Mouse (Mus musculus): ENCODE measurements around the gene Olfr750. TPM values are rescaled to one million over a fixed set of nuclear protein-coding genes. Genes with fewer than 3 reads are reported as not detected.

Olfr750 gene
- polyA plus RNA-seq, 1 experiment: 0.77 TPM

GRCm38 (mm10) chr14:51087762-51088161 is 13.5 kb upstream of the Olfr750 start:
- H3K36me3 ChIP-seq (ENCODE audit: control insufficient read depth, insufficient read depth, low read length): no peaks in the 10 kb centered on the region
- no peak overlapping the region for H3K4me3 ChIP-seq (ENCODE audit: control insufficient read depth, low read depth, low read length)
- no peak for TF ChIP-seq POLR2A (IDR thresholded peaks at IDR 0.05; ENCODE audit: control insufficient read depth, low read depth, low read length)
- TF ChIP-seq CTCF (IDR thresholded peaks at IDR 0.05; ENCODE audit: control insufficient read depth, insufficient read depth, insufficient replicate concordance, low read depth, low read length): no peak
- H3K27me3 ChIP-seq (ENCODE audit: control insufficient read depth, insufficient read depth, low read length): no peaks in the 10 kb centered on the region
- H3K4me1 ChIP-seq (ENCODE audit: control insufficient read depth, insufficient read depth, low read length): peaks cover 12% of the 10 kb centered on the region
- H3K27ac ChIP-seq (ENCODE audit: control insufficient read depth, insufficient read depth, low read depth, low read length): no peak overlapping the region

DNA sequence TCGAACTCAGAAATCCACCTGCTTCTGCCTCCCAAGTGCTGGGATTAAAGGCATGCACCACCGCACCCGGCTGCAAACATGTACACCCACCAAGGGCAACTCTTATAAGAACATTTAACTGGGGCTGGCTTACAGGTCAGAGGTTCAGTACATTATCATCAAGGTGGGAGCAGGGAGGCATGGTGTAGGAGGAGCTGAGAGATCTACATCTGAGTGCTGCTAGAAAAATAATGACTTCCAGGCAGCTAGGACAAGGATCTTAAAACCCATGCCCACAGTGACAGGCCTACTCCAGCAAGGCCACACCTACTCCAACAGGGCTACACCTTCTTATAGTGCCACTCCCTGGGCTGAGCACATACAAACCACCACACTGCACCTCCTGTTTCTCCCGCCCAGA is 11.7 kb upstream of the Olfr750 start:
- Histone ChIP-seq H3K4me3 (ENCODE audit: control insufficient read depth, low read depth, low read length) (no peak overlapping the region), H3K27ac (ENCODE audit: control insufficient read depth, insufficient read depth, low read depth, low read length) (no peak overlapping the region), H3K27me3 (ENCODE audit: control insufficient read depth, insufficient read depth, low read length) (no peaks in the 10 kb centered on the region), H3K4me1 (ENCODE audit: control insufficient read depth, insufficient read depth, low read length) (peaks cover 10% of the 10 kb centered on the region), H3K36me3 (ENCODE audit: control insufficient read depth, insufficient read depth, low read length) (no peaks in the 10 kb centered on the region)
- TF ChIP-seq POLR2A (IDR thresholded peaks at IDR 0.05; ENCODE audit: control insufficient read depth, low read depth, low read length) (no peak), CTCF (IDR thresholded peaks at IDR 0.05; ENCODE audit: control insufficient read depth, insufficient read depth, insufficient replicate concordance, low read depth, low read length) (no peak)

- H3K27ac ChIP-seq (ENCODE audit: control insufficient read depth, insufficient read depth, low read depth, low read length): no peak overlapping the region
- no peak overlapping the region for H3K4me3 ChIP-seq (ENCODE audit: control insufficient read depth, low read depth, low read length)
- no peak for TF ChIP-seq POLR2A (IDR thresholded peaks at IDR 0.05; ENCODE audit: control insufficient read depth, low read depth, low read length)
- no peaks in the 10 kb centered on the region for H3K27me3 ChIP-seq (ENCODE audit: control insufficient read depth, insufficient read depth, low read length)
- H3K36me3 ChIP-seq (ENCODE audit: control insufficient read depth, insufficient read depth, low read length): no peaks in the 10 kb centered on the region
- H3K4me1 ChIP-seq (ENCODE audit: control insufficient read depth, insufficient read depth, low read length): peaks cover 8% of the 10 kb centered on the region; the same call in 1 of the 2 replicates
Observed at GRCm38 (mm10) chr14:51085086-51085485, 10.9 kb upstream of the Olfr750 start.

DNA sequence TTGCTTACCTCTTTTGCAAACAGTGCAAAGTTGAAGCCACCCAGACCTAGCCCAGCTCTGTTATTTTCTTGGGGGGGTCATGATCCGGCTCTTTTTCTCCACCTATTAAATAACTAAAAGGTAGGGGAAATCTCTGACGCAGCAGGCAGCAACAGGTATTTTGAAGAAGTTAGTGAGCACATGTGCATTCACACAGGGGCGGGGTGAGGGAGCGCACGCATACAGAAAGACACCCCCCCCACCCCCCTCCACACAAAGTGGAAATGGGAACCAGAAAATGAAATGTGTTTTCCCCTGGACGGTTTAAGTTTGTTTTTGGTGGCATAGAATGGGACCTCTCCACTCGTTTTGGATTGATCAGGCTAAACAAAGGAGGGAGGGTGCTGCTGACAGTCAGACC is 9.6 kb upstream of the Olfr750 start:
- TF ChIP-seq POLR2A (IDR thresholded peaks at IDR 0.05; ENCODE audit: control insufficient read depth, low read depth, low read length): no peak
- no peak for TF ChIP-seq CTCF (IDR thresholded peaks at IDR 0.05; ENCODE audit: control insufficient read depth, insufficient read depth, insufficient replicate concordance, low read depth, low read length)
- no peaks in the 10 kb centered on the region for H3K36me3 ChIP-seq (ENCODE audit: control insufficient read depth, insufficient read depth, low read length)
- no peak overlapping the region for H3K27ac ChIP-seq (ENCODE audit: control insufficient read depth, insufficient read depth, low read depth, low read length)
- H3K4me1 ChIP-seq (ENCODE audit: control insufficient read depth, insufficient read depth, low read length): peaks cover 8% of the 10 kb centered on the region; the same call in 1 of the 2 replicates
- H3K4me3 ChIP-seq (ENCODE audit: control insufficient read depth, low read depth, low read length): no peak overlapping the region
- H3K27me3 ChIP-seq (ENCODE audit: control insufficient read depth, insufficient read depth, low read length): no peaks in the 10 kb centered on the region

GRCm38 (mm10) chr14:51082599-51083581 is 8.7 kb upstream of the Olfr750 start:
- Histone ChIP-seq H3K4me3 (ENCODE audit: control insufficient read depth, low read depth, low read length) (peak overlapping the region; percentile 69), H3K4me1 (ENCODE audit: control insufficient read depth, insufficient read depth, low read length) (peaks cover 5% of the 10 kb centered on the region; the same call in 1 of the 2 replicates), H3K27me3 (ENCODE audit: control insufficient read depth, insufficient read depth, low read length) (no peaks in the 10 kb centered on the region), H3K36me3 (ENCODE audit: control insufficient read depth, insufficient read depth, low read length) (no peaks in the 10 kb centered on the region), H3K27ac (ENCODE audit: control insufficient read depth, insufficient read depth, low read depth, low read length) (no peak overlapping the region)
- no peak for TF ChIP-seq POLR2A (IDR thresholded peaks at IDR 0.05; ENCODE audit: control insufficient read depth, low read depth, low read length)

- Histone ChIP-seq H3K27ac (ENCODE audit: control insufficient read depth, insufficient read depth, low read depth, low read length) (no peak overlapping the region), H3K36me3 (ENCODE audit: control insufficient read depth, insufficient read depth, low read length) (no peaks in the 10 kb centered on the region), H3K4me1 (ENCODE audit: control insufficient read depth, insufficient read depth, low read length) (peaks cover 5% of the 10 kb centered on the region; the same call in 1 of the 2 replicates), H3K27me3 (ENCODE audit: control insufficient read depth, insufficient read depth, low read length) (no peaks in the 10 kb centered on the region), H3K4me3 (ENCODE audit: control insufficient read depth, low read depth, low read length) (no peak overlapping the region)
- no peak for TF ChIP-seq CTCF (IDR thresholded peaks at IDR 0.05; ENCODE audit: control insufficient read depth, insufficient read depth, insufficient replicate concordance, low read depth, low read length)
- TF ChIP-seq POLR2A (IDR thresholded peaks at IDR 0.05; ENCODE audit: control insufficient read depth, low read depth, low read length): no peak
Observed at GRCm38 (mm10) chr14:51081035-51081434, 6.8 kb upstream of the Olfr750 start.

GRCm38 (mm10) chr14:51079180-51079579 is 4.9 kb upstream of the Olfr750 start:
- TF ChIP-seq CTCF (IDR thresholded peaks at IDR 0.05; ENCODE audit: control insufficient read depth, insufficient read depth, insufficient replicate concordance, low read depth, low read length) (no peak), POLR2A (IDR thresholded peaks at IDR 0.05; ENCODE audit: control insufficient read depth, low read depth, low read length) (no peak)
- peaks cover 5% of the 10 kb centered on the region; the same call in 1 of the 2 replicates for H3K4me1 ChIP-seq (ENCODE audit: control insufficient read depth, insufficient read depth, low read length)
- H3K27ac ChIP-seq (ENCODE audit: control insufficient read depth, insufficient read depth, low read depth, low read length): no peak overlapping the region
- no peak overlapping the region for H3K4me3 ChIP-seq (ENCODE audit: control insufficient read depth, low read depth, low read length)
- H3K27me3 ChIP-seq (ENCODE audit: control insufficient read depth, insufficient read depth, low read length): no peaks in the 10 kb centered on the region
- H3K36me3 ChIP-seq (ENCODE audit: control insufficient read depth, insufficient read depth, low read length): no peaks in the 10 kb centered on the region
